Mouse (Mus musculus) ES-E14 (cell line): Measurements from ENCODE around the gene Ms4a8a. TPM values are rescaled to one million over a fixed set of nuclear protein-coding genes. Genes with fewer than 3 reads are reported as not detected.

Experiments used
- DNase-seq: peaks from one replicate; pipeline ENCODE4 v3.0.0-alpha.2; 2013; ENCODE audit warnings: low read depth, low spot score
- H3K27ac ChIP-seq: 2 replicates; pipeline ENCODE4 v1.5.1; 2012; ENCODE audit warnings: low read depth, mild to moderate bottlenecking, low read length, moderate library complexity, mixed read lengths; ENCODE audit not compliant: poor library complexity, insufficient read depth, severe bottlenecking
- H3K36me3 ChIP-seq: 2 replicates; pipeline ENCODE4 v1.6.1; 2012; ENCODE audit warnings: mild to moderate bottlenecking, low read length, moderate library complexity, mixed read lengths; ENCODE audit not compliant: control insufficient read depth, poor library complexity, insufficient read depth, severe bottlenecking
- H3K4me1 ChIP-seq, 2 experiments: fragments of 150-350 bp in 1 of 2; sonication (generic) in 1 of 2; 2 replicates each; pipeline ENCODE4 v1.6.1; 2012; ENCODE audit warnings: low read length in 2 of 2, mild to moderate bottlenecking in 1 of 2, mixed read lengths in 1 of 2; ENCODE audit not compliant: control insufficient read depth in 2 of 2, insufficient read depth in 2 of 2, poor library complexity in 1 of 2
- H3K4me3 ChIP-seq, 2 experiments: fragments of 150-350 bp in 1 of 2; sonication (generic) in 1 of 2; 2 replicates each; pipeline ENCODE4 v1.5.1; 2012; ENCODE audit warnings: low read length in 2 of 2, low read depth in 1 of 2, mild to moderate bottlenecking in 1 of 2, mixed read lengths in 1 of 2; ENCODE audit not compliant: insufficient read depth in 1 of 2, poor library complexity in 1 of 2, severe bottlenecking in 1 of 2
- H3K9ac ChIP-seq: 2 replicates; pipeline ENCODE4 v1.6.1; 2012; ENCODE audit warnings: low read depth, mild to moderate bottlenecking, low read length, mixed read lengths; ENCODE audit not compliant: poor library complexity, insufficient read depth, severe bottlenecking
- H3K9me3 ChIP-seq: fragments of 150-350 bp; sonication (generic); 2 replicates; pipeline ENCODE4 v1.6.1; 2012; ENCODE audit warnings: low read depth, mild to moderate bottlenecking, low read length; ENCODE audit not compliant: control insufficient read depth, insufficient read depth
- CHD2 ChIP-seq: IDR thresholded peaks from 2 replicates; pipeline ENCODE4 v1.6.1; 2014; ENCODE audit warnings: mild to moderate bottlenecking, low read depth, low read length, inconsistent platforms
- HCFC1 ChIP-seq: IDR thresholded peaks from 2 replicates; pipeline ENCODE4 v1.6.1; 2012; ENCODE audit warnings: low read length, inconsistent platforms, borderline replicate concordance; ENCODE audit not compliant: insufficient read depth
- MAFK ChIP-seq: IDR thresholded peaks from 2 replicates; pipeline ENCODE4 v1.6.1; 2014; ENCODE audit warnings: mild to moderate bottlenecking, low read depth, low read length, inconsistent platforms; ENCODE audit not compliant: insufficient read depth
- ZC3H11A ChIP-seq: IDR thresholded peaks from 2 replicates; pipeline ENCODE4 v1.6.1; 2012; ENCODE audit warnings: low read depth, mild to moderate bottlenecking, inconsistent platforms, low read length, borderline replicate concordance
- ZNF384 ChIP-seq: IDR thresholded peaks from 2 replicates; pipeline ENCODE4 v1.6.1; 2012; ENCODE audit warnings: low read depth, low read length, inconsistent platforms
- in situ Hi-C, 2 experiments: fragments of 600-800 bp; cut with MboI; formaldehyde crosslinking; loops; one replicate each; pipeline ENCODE4 v1.15.1; 2025; ENCODE audit warnings: low sequenced_read_pairs in 2 of 2, inconsistent platforms in 1 of 2; ENCODE audit not compliant: unreplicated experiment in 2 of 2
- total RNA-seq: library from RNA; depleted of rRNA; stranded (reverse); fragments of 300-350 nt; gene quantifications from 2 replicates; pipeline ENCODE4 v1.2.3, GENCODE M21; 2012

Gene Ms4a8a
- total RNA-seq, 1 experiment: not detected

DNA sequence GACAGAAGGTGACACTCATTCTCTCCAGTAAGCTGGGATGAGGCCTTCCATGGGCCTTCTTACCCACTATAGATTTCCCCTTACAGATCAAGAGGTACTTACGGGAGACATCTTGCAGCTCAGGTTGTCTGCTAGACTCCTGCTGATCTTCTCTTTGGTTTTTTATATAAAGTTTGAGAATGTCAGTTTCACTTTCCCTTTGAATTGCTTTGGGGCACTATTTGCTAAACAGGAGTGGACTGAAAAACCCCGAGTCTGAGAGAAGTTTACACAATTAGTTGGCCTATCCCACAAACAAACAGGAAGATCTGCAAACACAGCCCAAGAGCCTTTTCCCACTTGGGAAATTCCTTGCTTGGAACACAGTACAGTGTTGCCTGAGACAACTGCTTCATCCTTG lies 30.6 kb downstream of the Ms4a8a start:
- no peak for TF ChIP-seq CHD2
- TF ChIP-seq HCFC1: no peak
- no peak for TF ChIP-seq ZC3H11A
- TF ChIP-seq MAFK: no peak
- no peak for TF ChIP-seq ZNF384
- no peak for DNase-seq
- H3K4me1 ChIP-seq: peaks cover 0 to 3% of the 10 kb centered on the region in 2 experiments; a peak in 1 of 4 replicates
- no peaks in the 10 kb centered on the region for H3K9me3 ChIP-seq
- no peak overlapping the region for H3K9ac ChIP-seq
- no peaks in the 10 kb centered on the region for H3K36me3 ChIP-seq
- in situ Hi-C loops: no loop called here
- no peak overlapping the region for H3K27ac ChIP-seq
- H3K4me3 ChIP-seq: no peak overlapping the region

DNA sequence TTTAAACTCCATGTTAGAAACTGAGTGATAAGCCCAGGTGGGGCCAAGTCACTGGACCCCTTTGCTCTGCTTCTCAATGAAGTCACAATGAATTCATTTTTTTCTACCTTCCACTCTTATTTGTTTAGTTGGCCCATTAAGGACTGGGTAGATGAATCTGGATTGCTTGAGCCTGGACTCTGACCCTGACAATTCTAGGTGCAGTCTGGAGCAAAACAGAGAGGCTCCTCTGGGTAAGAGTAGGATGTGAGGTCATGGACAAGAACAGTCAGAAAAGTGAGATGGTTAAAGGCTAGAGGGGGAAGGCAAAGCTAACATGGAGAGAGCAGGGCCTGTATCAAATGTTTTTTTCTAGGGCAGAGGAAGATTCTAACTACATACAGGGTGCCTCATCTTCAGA lies 31.5 kb downstream of the Ms4a8a start:
- no peak for DNase-seq
- Histone ChIP-seq H3K9ac (no peak overlapping the region), H3K27ac (no peak overlapping the region), H3K9me3 (no peaks in the 10 kb centered on the region), H3K36me3 (no peaks in the 10 kb centered on the region), H3K4me3 (no peak overlapping the region), H3K4me1 (peaks cover 0 to 4% of the 10 kb centered on the region in 2 experiments; a peak in 1 of 4 replicates)
- in situ Hi-C loops: no loop called here
- TF ChIP-seq HCFC1 (no peak), ZC3H11A (no peak), MAFK (no peak), CHD2 (no peak), ZNF384 (no peak)

DNA sequence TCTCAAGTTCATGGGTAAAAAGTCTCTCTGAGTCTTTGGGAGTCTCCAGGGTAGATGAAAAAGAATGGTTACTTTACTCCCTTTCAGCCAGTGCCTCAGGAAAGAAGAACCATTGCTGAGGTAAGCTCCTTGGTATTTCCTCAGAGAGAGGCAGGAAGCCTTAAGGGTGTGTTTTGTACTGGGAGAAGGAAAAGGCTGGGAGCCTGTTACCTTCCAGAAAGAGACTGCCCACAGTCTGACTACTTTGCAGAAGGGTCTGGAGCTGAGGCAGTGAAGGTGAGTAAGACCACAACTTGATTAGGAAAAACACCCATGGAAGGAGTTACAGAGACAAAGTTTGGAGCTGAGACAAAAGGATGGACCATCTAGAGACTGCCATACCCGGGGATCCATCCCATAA lies 32.4 kb downstream of the Ms4a8a start:
- H3K36me3 ChIP-seq: no peaks in the 10 kb centered on the region
- no peaks in the 10 kb centered on the region for H3K9me3 ChIP-seq
- no peak overlapping the region for H3K4me3 ChIP-seq
- no peak overlapping the region; the same call in 1 of the 2 replicates for H3K9ac ChIP-seq
- no peak for TF ChIP-seq HCFC1
- no peak for TF ChIP-seq ZNF384
- TF ChIP-seq ZC3H11A: no peak
- TF ChIP-seq MAFK: no peak
- TF ChIP-seq CHD2: no peak
- no peak overlapping the region for H3K27ac ChIP-seq
- in situ Hi-C loops: no loop called here
- H3K4me1 ChIP-seq: peaks cover 0 to 4% of the 10 kb centered on the region in 2 experiments; a peak in 1 of 4 replicates
- no peak for DNase-seq

DNA sequence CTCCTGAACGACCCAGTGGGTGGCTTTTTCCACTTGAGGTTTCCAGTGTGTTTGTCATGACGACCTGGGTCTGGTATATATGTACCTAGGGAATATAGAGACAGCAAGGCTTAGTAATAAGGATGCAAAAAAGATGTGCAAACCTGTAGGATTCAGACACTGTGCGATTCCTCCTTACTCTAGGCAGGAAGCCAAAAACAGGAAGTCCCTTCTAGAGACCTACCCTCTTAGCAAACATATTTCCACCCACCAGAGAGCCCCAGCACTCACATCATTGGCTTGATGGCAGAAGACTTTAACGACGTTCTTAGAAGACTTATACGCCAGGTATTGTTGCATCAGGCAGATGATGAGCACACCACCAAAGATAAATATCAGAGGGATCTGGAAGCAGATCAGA lies 32.9 kb downstream of the Ms4a8a start:
- Histone ChIP-seq H3K4me3 (no peak overlapping the region), H3K27ac (no peak overlapping the region), H3K36me3 (no peaks in the 10 kb centered on the region), H3K9me3 (no peaks in the 10 kb centered on the region), H3K4me1 (peaks cover 0 to 4% of the 10 kb centered on the region in 2 experiments; a peak in 1 of 4 replicates), H3K9ac (no peak overlapping the region)
- no peak for DNase-seq
- in situ Hi-C loops: no loop called here
- TF ChIP-seq CHD2 (no peak), ZC3H11A (no peak), HCFC1 (no peak), ZNF384 (no peak), MAFK (no peak)
